ENCODE assay signal across 8 mouse cellular contexts in genomic region chr10:110931913-110932560, GRCm38 (mm10). TPM values are rescaled to one million over a fixed set of nuclear protein-coding genes. Genes with fewer than 3 reads are reported as not detected.
DNase-seq lines count a peak whose midpoint lies in the region; ATAC-seq and TF ChIP-seq lines count a peak whose summit lies in the region.

No protein-coding gene starts in this region.

- 54% methylated on average over 20 of the region's 20 CpGs for whole genome bisulfite sequencing in heart, postnatal 0 days
- 65% methylated on average over 20 of the region's 20 CpGs for WGBS in liver, embryonic 11.5 days

- peak overlapping the region; percentile 41 for H3K4me3 ChIP-seq in erythroblast, embryonic 14.5 days (replicated peaks)
- peak overlapping the region; percentile 21; the same call in 1 of the 2 replicates for H3K4me3 ChIP-seq in heart, postnatal 0 days (ENCODE audit: low read depth, low read length)
- no peak overlapping the region for H3K4me3 ChIP-seq in liver, embryonic 11.5 days (ENCODE audit: low read depth, low read length)

- TF ChIP-seq EP300 in heart, postnatal 0 days (IDR thresholded peaks at IDR 0.05; ENCODE audit: low read depth), result no peak

- no peaks in the 10 kb centered on the region for H3K9me3 ChIP-seq in erythroblast, embryonic 14.5 days (ENCODE audit: control insufficient read depth, low read length)
- H3K9me3 ChIP-seq in heart, postnatal 0 days (replicated peaks; ENCODE audit: control insufficient read depth, low read length), result no peaks in the 10 kb centered on the region
- H3K9me3 ChIP-seq in liver, embryonic 11.5 days (ENCODE audit: control insufficient read depth, low read length), result no peaks in the 10 kb centered on the region

- H3K4me2 ChIP-seq in heart, postnatal 0 days (ENCODE audit: low read depth, low read length), result peak overlapping the region; percentile 32
- H3K4me2 ChIP-seq in liver, embryonic 11.5 days, result peak overlapping the region; percentile 47

- no peak for TF ChIP-seq CTCF in heart, postnatal 0 days (IDR thresholded peaks at IDR 0.05; ENCODE audit: low read depth)

- no peaks in the 10 kb centered on the region for H3K27me3 ChIP-seq in erythroblast, embryonic 14.5 days (ENCODE audit: control insufficient read depth)
- H3K27me3 ChIP-seq in heart, postnatal 0 days (ENCODE audit: control insufficient read depth, insufficient read depth, low read length), result no peaks in the 10 kb centered on the region
- no peaks in the 10 kb centered on the region for H3K27me3 ChIP-seq in liver, embryonic 11.5 days (replicated peaks; ENCODE audit: control insufficient read depth, insufficient read depth, low read length)

- DNase-seq in WW6 (ENCODE audit: low read depth, low spot score), result peak; percentile 71
- DNase-seq in heart, postnatal 0 days (ENCODE audit: low spot score), result no peak
- DNase-seq in liver, embryonic 11.5 days (ENCODE audit: low spot score), result no peak
- DNase-seq in naive thymus-derived CD4-positive, alpha-beta T cell, adult 2 months (ENCODE audit: low read depth), result peak; percentile 85
- no peak for DNase-seq in cerebellum, adult 9-10 months
- no peak for DNase-seq in cerebellum, postnatal 14 days

- H3K9ac ChIP-seq in heart, postnatal 0 days (replicated peaks; ENCODE audit: low read depth, low read length), result no peak overlapping the region
- H3K9ac ChIP-seq in liver, embryonic 11.5 days (ENCODE audit: low read depth, low read length), result no peak overlapping the region

- peaks cover 9% of the 10 kb centered on the region for H3K4me1 ChIP-seq in erythroblast, embryonic 14.5 days (ENCODE audit: control insufficient read depth)
- H3K4me1 ChIP-seq in heart, postnatal 0 days (ENCODE audit: control insufficient read depth, insufficient read depth), result peaks cover 42% of the 10 kb centered on the region
- H3K4me1 ChIP-seq in liver, embryonic 11.5 days (replicated peaks; ENCODE audit: control insufficient read depth, insufficient read depth, low read length), result peaks cover 7% of the 10 kb centered on the region

- no peak for ATAC-seq in erythroblast, adult 5-6 weeks (replicated peaks; ENCODE audit: low FRiP score, poor library complexity, severe bottlenecking)
- no peak for ATAC-seq in heart, postnatal 0 days (ENCODE audit: insufficient read depth, low read depth)
- peak; percentile 70 for ATAC-seq in liver, embryonic 11.5 days (replicated peaks; ENCODE audit: low FRiP score)

- H3K27ac ChIP-seq in heart, postnatal 0 days (ENCODE audit: low read depth), result peak overlapping the region; percentile 7
- no peak overlapping the region for H3K27ac ChIP-seq in liver, embryonic 11.5 days (ENCODE audit: low read depth, low read length)

- H3K36me3 ChIP-seq in erythroblast, embryonic 14.5 days (ENCODE audit: control insufficient read depth), result no peaks in the 10 kb centered on the region
- H3K36me3 ChIP-seq in heart, postnatal 0 days (replicated peaks; ENCODE audit: control insufficient read depth, insufficient read depth, low read length), result peaks cover 9% of the 10 kb centered on the region
- H3K36me3 ChIP-seq in liver, embryonic 11.5 days (ENCODE audit: control insufficient read depth, insufficient read depth, low read length), result no peaks in the 10 kb centered on the region

RNA-seq across cellular contexts. Expression of gene Csrp2, which starts 12.4 kb away (rescaled TPM):
- polyA plus RNA-seq in erythroblast, embryonic 14.5 days (2012), result 0.19 and 0.26 TPM in 2 replicates
- 31.7 TPM in 1 of 2 replicates, not detected in the other for total RNA-seq in erythroblast, adult 5-6 weeks (2015; ENCODE audit: low replicate concordance)
- total RNA-seq in erythroblast, adult 5-6 weeks (2017; ENCODE audit: low replicate concordance), result 3.2 and 11.5 TPM in 2 replicates
- 193 and 293 TPM in 2 replicates for total RNA-seq in heart, postnatal 0 days (2014; rRNA removed; ENCODE audit: low replicate concordance)
- polyA plus RNA-seq in heart, postnatal 0 days (2015; fragmentation: Nextera tagmentation; extraction: Ambion mirVana), result 375 and 389 TPM in 2 replicates
- polyA plus RNA-seq in liver, embryonic 11.5 days (2014; fragmentation: Nextera tagmentation; extraction: Ambion mirVana), result 64.4 and 72.4 TPM in 2 replicates

Comparison
In these comparisons a context has a peak if more than half of its experiments do, and no peak if none do; other contexts are left out.
1. DNase-seq: peak in WW6 (single experiment) and naive thymus-derived CD4-positive, alpha-beta T cell, adult 2 months (single experiment); none in heart, postnatal 0 days (single experiment), liver, embryonic 11.5 days (single experiment), cerebellum, adult 9-10 months (single experiment) and cerebellum, postnatal 14 days (0 of 2).
2. RNA of gene Csrp2, which starts 12.4 kb away (polyA plus RNA-seq): 375 to 389 TPM in heart, postnatal 0 days and 64.4 to 72.4 TPM in liver, embryonic 11.5 days; 0.19 to 0.26 TPM in erythroblast, embryonic 14.5 days; every median in the first group is over 10 times any median in the second.